Mouse (Mus musculus) fibroblast of lung, adult 2 months (primary cell): Measurements from ENCODE around the gene Man2a2.

Experiments
- DNase-seq: peaks from one replicate; pipeline ENCODE4 v3.0.0-alpha.2; 2011; ENCODE audit warnings: low read depth

The Man2a2 gene

GRCm38 (mm10) chr7:80371041-80371751 is at the start of gene Man2a2:
Gene Man2a2, minus strand, starts transcription at chr7:80371375.
- DNase-seq: no peak

DNA sequence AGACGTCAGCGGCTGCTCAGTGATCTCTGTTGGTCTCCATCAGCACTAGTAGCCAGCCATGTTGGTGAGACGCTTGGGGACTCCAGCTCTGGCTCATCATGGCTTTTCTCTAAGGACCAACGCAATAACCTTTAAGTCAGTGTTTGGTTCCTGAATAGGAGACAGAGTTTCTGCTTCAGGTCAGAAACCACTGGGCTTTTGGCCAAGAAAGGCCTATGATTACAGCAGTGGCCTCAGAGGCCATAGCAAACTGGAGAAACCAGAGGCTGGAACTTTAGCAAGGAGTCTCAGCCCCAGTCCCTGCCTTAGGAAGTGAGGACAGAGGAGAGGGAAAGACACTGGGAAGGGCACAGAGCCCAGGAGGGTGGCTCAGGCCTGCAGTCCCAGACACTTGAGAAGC is 49.4 kb upstream of the Man2a2 start:
- DNase-seq: no peak

DNA sequence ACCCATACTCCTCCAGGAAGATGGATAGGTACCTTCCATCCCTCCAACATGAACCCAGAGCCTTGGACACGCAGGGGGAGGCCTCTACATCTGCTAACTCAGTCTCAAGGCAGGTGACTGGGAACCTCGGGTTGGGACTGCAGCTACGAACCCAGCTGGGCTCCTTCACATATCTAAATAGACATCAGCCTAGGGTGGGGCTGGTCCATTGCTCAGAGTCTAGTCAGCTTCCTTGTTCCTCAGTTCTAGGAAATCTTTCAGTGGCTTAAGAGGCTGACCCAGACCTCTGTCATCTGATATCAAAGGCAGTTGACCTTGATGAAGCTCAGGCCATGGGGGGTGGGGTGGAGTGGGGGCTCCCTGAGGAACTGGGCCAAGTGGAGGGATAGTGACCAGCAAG is 48.1 kb upstream of the Man2a2 start:
- DNase-seq: no peak

GRCm38 (mm10) chr7:80418036-80418435 is 46.9 kb upstream of the Man2a2 start:
- DNase-seq: no peak

DNA sequence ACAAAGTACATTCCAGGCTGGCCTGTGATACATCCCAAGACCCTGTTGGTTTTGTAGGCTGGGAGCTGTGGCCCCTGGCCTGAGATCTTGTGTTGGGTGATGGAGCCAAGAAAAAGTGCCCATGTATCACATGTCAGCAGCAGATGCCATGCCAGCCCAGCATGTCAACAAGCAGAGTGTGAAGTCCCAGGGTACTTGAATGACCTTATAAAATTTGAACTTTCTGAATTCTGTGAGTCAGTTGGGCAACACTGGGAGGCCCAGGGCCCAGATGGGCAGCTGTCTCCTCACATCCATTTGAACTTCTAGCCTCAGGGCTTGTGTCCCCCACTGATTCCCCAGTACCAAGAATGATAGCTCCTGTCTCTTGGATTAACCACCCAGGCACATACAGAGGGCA is 46.4 kb upstream of the Man2a2 start:
- no peak for DNase-seq

GRCm38 (mm10) chr7:80416969-80417368 is 45.8 kb upstream of the Man2a2 start:
- no peak for DNase-seq

GRCm38 (mm10) chr7:80414303-80414855 is 43.2 kb upstream of the Man2a2 start:
- DNase-seq: no peak

- DNase-seq: no peak
Measured at GRCm38 (mm10) chr7:80413512-80414302, 42.5 kb upstream of the Man2a2 start.

GRCm38 (mm10) chr7:80412781-80413180 is 41.6 kb upstream of the Man2a2 start:
- DNase-seq: no peak

- DNase-seq: no peak
Measured at GRCm38 (mm10) chr7:80412279-80412678, 41.1 kb upstream of the Man2a2 start.

- DNase-seq: no peak
Measured at GRCm38 (mm10) chr7:80410380-80410779, 39.2 kb upstream of the Man2a2 start.

DNA sequence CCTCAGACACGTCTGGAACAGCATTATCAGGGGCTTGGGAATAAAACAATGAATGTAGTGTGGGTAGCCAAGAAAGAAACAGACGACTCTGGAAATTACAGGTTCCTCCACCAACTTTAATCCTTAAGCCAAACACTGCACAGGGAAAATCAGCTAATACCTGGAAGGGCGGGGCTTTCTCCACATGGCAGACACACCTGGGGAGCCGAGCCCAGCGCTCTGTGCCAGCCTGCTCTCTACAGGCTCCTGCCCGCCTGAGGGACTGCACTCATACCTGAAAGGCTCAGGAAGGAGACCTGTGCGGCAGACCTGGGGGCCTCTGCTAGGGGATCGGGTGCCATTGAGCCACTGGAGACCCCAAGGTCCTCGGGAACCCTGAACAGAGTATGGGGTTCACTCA is 36.5 kb upstream of the Man2a2 start:
- no peak for DNase-seq

- no peak for DNase-seq
Measured at GRCm38 (mm10) chr7:80406186-80406585, 35.0 kb upstream of the Man2a2 start.

DNA sequence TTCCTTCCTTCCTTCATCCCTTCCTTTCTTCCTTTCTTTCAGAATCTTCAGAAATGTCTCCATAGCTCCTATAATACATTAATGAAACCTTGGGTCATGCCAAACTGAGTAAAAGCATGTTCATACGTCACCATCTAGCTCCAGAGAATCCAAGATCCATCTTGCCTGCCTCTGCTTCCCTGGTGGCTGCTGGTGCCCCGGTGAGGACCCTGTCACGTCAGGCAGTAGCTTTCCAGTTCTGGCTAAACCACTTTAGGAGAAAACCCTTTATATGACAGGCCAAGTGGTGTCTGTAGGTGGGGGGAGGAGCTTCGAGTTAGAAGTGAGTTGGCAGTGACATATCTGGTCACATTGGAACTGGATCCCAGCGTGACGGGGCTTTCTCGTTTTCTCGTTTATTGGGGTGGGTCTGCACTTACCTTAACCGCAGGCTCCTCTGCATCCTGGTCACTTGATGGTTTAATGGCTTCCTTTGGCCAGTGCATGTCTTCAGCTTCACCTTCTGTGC is 34.1 kb upstream of the Man2a2 start, which contains the start of gene Furin:
Furin (minus strand) TSS at position 249 of the 508 bp plus-strand sequence.
- no peak for DNase-seq

- DNase-seq: no peak
Measured at GRCm38 (mm10) chr7:80404101-80404894, 33.1 kb upstream of the Man2a2 start.

- DNase-seq: peak; percentile 75
Measured at GRCm38 (mm10) chr7:80403551-80403950, 32.4 kb upstream of the Man2a2 start.

- DNase-seq: no peak
Measured at GRCm38 (mm10) chr7:80402651-80403321, 31.6 kb upstream of the Man2a2 start.

DNA sequence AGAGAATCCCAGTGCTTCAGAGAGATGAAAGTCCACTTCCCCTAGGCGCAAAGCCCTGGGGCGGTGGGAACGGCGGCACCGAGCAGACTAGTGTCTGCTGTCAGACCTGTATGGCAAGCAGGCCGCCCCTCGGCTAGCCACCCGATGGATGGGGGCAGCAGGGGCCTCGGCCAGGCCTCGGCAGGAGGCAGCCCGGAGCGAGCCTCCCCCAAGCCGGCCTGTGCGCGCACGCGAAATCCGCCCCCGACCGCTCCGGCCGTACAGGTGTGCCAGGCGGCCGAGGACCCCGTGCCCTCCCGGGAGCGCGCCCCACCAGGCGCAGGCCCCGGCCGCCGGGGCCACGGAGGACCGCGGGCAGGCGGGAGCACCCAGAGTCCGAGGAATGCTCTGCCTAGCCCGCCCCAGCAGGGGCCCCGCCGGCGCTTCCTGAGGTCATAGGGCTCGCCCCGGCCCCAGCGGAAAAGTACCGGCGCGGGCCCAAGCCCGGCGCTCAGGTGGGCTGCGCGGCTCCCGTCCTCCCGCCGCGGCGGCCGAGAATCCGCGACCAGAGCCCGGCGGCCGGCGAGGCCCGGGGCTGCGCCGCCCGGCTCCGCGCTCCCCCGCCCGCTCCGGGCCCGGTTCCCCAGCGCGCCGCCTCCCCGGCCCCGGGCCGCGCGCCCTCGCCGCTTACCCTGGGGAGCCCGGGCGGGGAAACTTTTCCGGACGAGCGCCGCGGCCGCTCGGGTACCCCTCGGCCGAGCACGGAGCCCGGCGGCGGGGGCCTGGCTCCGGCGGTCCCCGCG is 30.9 kb upstream of the Man2a2 start:
- no peak for DNase-seq

GRCm38 (mm10) chr7:80401041-80401859 is 30.1 kb upstream of the Man2a2 start:
- DNase-seq: peak; percentile 66

DNA sequence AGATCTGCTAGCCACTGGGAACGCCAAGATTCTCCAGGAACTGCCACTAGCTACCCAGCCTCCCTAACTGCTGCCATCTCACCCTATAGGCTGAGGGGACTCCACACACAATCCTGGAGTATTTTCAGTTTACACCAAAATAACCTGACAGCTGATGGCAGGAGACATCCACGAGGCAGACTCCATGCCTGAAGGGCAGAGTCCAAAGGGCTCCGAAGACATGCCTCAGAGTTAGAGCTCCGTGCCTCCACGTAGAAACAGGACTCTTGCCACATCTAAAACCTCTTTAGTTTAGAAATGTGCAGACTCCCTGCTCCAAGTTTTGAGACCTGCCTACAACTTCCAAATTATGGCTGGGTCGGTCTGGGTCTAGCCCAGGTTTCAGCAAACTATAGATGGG is 29.4 kb upstream of the Man2a2 start:
- no peak for DNase-seq
